Mouse (Mus musculus) kidney, adult 2 months (tissue): ENCODE data around the gene Fhit.

Experiments used
- CTCF ChIP-seq: fragments of 200-500 bp; conservative IDR thresholded peaks from 2 replicates; pipeline ENCODE4 v1.5.1; 2011; ENCODE audit warnings: low read depth, mild to moderate bottlenecking, control low read depth, low read length, moderate library complexity, mixed read lengths; ENCODE audit not compliant: insufficient read depth, insufficient read length
- POLR2A ChIP-seq: fragments of 200-500 bp; IDR thresholded peaks from one replicate; pipeline ENCODE4 v1.6.1; 2011; ENCODE audit warnings: low read depth, low read length, control low read depth

DNA sequence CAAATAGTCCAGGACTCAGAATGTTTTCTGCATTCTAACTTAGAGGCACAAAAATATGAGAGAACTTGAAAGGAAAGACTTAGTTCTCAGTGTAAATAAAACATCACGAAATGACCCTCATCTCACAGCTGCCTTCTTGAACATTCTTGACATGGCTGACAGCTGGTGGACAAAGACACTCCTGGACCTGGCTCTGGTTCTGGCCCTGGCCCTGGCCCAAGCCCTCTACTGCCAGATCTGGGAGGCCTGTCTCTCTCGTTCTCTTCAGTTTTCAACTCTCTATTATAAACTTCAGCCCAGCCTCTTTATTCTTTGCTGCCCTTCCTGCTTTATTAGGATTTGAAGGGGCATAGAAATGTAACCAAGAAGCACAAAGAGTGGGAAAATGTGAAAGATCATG is 484.2 kb downstream of the Fhit start:
- no peak for TF ChIP-seq CTCF
- TF ChIP-seq POLR2A, result no peak
